ENCODE assay signal across 12 mouse cellular contexts in the genomic region with DNA sequence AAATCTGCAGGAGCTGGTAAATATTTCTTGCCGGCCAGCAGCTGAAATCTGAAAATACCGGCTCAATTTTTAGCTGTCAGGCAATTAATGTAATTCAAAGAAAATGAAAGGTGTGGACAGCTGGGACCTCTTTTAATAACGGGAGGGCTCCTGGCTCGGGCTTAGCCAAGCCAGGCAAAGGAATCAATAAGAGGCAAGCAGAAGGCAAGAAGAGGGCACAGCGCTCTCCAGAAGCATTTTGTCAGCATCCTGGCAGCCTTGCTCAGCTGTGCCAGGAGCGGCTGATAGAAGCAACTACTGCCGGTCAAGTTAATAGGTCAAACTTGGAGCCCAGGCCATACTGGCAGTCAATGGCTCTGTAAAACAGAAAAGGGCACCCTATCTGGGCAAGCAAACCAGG.
"Had no signal": no experiment of that assay in that cellular context is flagged by ENCODE, and none has a peak within 500 bp of the region (broad histone marks: within the 10 kb centered on the region; RNA-seq: fewer than 3 reads in every experiment).

No protein-coding gene starts in this region.

- H3K9me3 ChIP-seq: limb, embryonic 12.5 days; liver, embryonic 13.5 days had no signal

- H3K4me3 ChIP-seq: layer of hippocampus, adult 2 months; limb, embryonic 12.5 days; liver, embryonic 13.5 days had no signal

- ATAC-seq: liver, postnatal 0 days had no signal

- H3K27me3 ChIP-seq: limb, embryonic 12.5 days; liver, embryonic 13.5 days had no signal

- H3K36me3 ChIP-seq: limb, embryonic 12.5 days; liver, embryonic 13.5 days had no signal

- H3K9ac ChIP-seq: limb, embryonic 12.5 days; liver, embryonic 13.5 days; liver, postnatal 0 days had no signal

- H3K4me1 ChIP-seq: limb, embryonic 12.5 days; liver, embryonic 13.5 days had no signal

- H3K4me2 ChIP-seq: limb, embryonic 12.5 days; liver, embryonic 13.5 days had no signal

- DNase-seq: kidney, postnatal 10 days; kidney, postnatal 4 days; liver; liver, embryonic 13.5 days; liver, postnatal 0 days; retina, postnatal 1 day; right cerebral cortex, postnatal 4 days; spleen, adult 18-20 months; thymus, adult 18-20 months; thymus, postnatal 14 days had no signal

- H3K27ac ChIP-seq: layer of hippocampus, adult 2 months; limb, embryonic 12.5 days; liver, embryonic 13.5 days had no signal
